Mouse (Mus musculus) stomach, postnatal 0 days (tissue): Measurements from ENCODE around the gene Efnb3.
A peak's percentile ranks its signal among the peaks of the same experiment; 100 is the strongest.

Experiments
- CTCF ChIP-seq: IDR thresholded peaks from 2 replicates; pipeline ENCODE4 v1.5.1; 2016; ENCODE audit warnings: antibody characterized with exemption, low read depth, mild to moderate bottlenecking, moderate library complexity
- EP300 ChIP-seq: optimal IDR thresholded peaks from 2 replicates; pipeline ENCODE3; 2016; ENCODE audit warnings: antibody characterized with exemption

GRCm38 (mm10) chr11:69513840-69514239 lies 46.2 kb downstream of the Efnb3 start:
- TF ChIP-seq CTCF (peak; percentile 92), EP300 (no peak)
